Mouse (Mus musculus): Measurements from ENCODE around the gene Krt35.

The Krt35 gene

DNA sequence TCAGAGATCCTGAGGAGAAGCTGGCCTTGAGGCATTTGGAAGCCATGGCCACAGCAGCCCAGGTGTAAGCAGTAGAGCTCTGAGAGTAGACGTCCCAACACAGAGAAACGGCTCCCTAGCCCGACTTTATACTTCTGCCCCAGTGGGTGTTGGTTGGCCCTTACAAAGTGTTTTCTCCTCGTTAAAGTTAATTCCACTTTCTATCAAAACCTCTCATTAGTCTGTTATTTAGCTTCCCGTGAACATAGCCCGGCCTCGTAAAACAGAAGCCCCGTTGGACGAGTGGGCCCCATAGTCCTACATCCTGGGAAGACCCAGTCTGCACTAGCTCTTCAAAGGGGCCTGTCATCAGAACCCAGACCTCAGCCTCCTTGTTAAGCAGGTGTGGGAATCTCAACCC lies at the start of gene Krt35:
Gene Krt35, minus strand, starts transcription at position 101 of the 400 bp plus-strand sequence.
- DNase-seq (ENCODE audit: low spot score in 2 of 2) = no peak

DNA sequence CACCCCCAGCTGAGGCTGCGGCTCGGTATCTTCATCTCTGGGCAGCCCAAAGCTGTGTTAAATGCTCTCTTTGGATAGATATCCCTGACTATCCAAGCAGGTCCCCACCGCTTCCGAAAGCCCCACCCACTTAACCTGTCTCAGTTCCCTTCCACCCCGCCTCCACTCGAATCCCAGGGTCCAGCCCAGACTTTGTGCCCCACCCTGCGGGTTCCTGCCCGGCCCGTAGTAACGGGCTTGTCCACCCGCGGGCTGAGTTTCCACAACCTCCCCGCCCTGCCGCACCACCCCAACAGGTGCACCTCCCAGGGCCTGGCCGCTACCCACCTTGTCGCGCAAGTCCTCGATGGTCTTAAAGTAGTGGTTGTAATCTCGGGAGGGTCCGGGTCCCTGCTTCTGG lies 49.1 kb upstream of the Krt35 start:
- no peak for DNase-seq (ENCODE audit: low spot score in 2 of 2)

DNA sequence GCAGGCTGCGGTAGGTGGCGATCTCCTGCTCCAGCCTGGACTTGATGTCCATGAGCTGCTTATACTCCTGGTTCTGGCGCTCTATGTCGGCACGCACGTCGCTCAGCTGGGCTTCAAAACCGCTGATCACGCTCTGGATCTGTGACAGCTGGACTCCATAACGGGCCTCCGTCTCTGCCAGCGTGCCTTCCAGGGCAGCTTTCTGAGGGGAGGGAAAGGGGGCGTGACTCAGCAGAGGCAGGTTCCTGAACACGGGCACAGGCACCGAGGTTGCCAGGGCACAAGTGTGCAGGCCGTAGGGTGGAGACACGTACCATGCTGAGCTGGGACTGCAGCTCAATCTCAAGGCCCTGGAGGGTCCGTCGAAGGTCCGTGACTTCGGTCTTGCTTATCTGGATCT lies 44.9 kb upstream of the Krt35 start:
- no peak for DNase-seq (ENCODE audit: low spot score in 2 of 2)

DNA sequence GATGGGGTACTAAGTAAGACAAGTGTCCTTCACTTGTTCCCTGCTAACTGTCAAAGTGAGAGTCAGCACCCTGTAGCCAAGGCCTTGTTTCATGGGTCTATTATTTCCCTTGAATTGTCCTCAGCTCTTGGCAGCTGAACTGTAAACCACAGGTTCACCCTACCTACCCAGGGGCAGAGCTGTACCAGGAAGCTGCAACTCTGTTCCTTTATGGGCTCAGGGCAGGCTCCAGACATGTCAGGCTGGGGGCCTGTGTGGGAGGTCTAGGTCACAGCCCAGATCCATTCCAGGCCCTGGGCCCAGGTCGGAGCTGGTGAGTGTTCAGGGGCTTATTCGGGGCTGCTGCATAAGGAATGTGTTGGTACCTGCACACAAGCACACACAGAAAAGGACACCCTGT lies 43.4 kb upstream of the Krt35 start:
- no peak for DNase-seq (ENCODE audit: low spot score in 2 of 2)

DNA sequence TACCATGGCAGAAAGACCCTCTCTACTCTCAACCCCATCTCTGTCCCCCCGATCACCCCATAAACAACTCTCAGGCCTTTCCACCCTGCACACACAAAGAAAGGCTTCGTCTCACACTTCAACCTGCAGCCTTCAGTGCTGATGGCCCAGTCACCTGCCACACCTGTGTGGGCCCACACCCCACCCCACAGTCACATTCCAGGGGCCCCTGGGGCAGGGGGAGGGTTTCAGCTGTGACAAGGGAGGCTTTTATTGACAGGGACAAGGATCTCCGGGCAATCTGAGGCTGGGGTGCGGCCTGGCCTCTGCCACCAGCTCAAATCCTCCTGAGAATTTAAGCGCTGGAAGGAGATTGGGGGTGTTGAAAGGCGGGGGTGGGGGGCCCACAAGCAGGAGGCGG lies 42.8 kb upstream of the Krt35 start:
- no peak for DNase-seq (ENCODE audit: low spot score in 2 of 2)

DNA sequence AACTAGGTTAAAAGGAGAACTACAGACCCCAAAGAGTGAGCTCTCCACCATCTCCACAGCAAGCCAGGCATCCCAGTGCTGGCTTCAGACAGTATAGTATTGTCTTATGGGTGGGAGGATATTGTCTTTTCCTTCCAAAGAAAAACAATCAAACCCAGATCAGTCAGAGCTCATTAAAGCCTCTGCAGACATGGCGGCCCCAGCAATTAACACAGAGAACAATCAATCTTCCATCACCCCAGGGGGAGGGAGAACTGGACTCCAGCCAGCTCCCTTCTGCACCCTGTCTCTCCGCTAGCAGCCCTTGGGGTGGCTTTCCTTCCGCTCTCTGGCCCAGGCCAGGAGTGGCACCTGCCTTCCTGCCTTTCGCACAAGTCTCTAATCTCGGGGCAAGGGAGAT lies 41.7 kb upstream of the Krt35 start:
- no peak for DNase-seq (ENCODE audit: low spot score in 2 of 2)

DNA sequence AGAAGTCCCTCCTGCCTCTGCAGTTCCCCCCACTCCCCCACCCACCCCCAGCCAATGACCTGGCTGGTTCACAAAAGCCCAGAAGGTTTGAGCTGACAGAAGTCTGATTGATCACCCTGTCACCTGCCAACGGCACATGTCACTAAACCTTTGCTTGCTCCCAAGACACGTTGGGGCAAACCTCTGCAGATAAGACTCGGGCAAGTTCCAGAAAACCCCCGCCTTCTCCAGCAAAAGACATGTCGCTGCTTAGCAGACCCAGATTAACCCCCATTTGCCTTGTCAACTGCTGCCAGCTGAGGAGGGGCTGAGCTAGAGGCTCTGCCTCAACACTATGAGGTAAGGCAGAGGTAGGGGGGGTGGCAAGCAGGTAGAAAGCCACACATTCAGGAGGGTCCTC lies 40.5 kb upstream of the Krt35 start:
- DNase-seq (ENCODE audit: low spot score in 2 of 2) = no peak

DNA sequence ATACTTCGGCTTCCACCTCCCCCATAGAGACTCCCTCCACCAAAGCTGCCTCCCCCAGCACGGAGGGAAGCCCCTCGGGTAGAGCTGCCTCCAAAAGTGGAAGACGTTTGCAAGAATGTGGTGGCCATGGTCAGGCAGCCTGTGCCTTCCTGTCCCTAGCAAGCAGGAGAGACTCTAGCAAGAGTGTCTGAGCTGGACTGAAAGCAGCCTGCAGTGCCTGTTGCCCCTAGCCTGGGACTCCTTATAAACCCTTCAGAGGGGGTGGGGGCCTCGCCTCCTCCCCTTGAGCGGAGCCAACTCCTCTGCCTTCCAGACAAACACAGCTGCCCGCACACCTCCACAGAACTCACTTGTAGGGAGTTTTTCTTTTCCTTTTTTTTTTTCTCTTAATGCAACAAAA lies 39.7 kb upstream of the Krt35 start, which contains the start of gene Krt15:
Gene Krt15, minus strand, starts transcription at position 198 of the 400 bp plus-strand sequence.
- no peak for DNase-seq (ENCODE audit: low spot score in 2 of 2)

DNA sequence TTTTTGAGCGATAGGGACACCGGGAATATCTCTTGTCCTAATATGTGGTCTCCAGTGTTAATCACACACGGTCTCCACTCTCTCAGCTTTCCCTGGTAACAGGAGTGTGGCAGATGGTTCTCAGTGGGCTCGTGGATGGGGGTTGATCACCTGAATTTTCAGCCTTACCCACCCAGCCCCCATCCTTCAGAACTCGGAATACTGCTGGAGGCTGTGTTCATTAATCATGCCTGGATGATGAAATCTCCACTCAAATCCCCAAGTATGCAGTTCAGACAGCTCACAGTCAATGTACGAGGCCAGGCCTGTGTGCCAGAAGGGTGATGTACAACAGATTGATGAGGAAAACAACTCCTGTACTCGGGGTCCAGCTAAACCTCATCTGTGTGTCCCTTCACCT lies 28.9 kb upstream of the Krt35 start:
- no peak for DNase-seq (ENCODE audit: low spot score in 2 of 2)

DNA sequence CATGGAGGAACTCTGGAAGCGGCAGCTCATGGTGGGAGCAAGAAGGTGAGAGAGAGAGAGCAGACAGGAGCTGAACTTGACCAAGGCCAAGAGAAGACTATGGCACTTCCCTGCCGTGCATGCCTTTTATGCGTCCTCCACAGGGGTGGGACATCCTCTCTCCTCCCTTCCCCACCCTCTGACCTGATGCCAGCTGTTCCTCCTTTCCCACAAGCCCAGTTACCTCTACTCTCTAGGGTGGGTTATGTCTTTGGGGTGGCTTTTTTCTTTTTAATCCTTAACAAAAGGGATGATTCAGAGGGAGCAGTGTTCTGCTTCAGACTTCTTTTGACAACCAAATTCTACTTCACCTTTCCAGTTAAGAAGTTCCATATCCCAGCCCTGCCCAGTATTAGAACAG lies 25.4 kb upstream of the Krt35 start, which contains the start of gene Krt13:
Gene Krt13, minus strand, starts transcription at position 101 of the 400 bp plus-strand sequence.
- DNase-seq (ENCODE audit: low spot score in 2 of 2) = no peak

DNA sequence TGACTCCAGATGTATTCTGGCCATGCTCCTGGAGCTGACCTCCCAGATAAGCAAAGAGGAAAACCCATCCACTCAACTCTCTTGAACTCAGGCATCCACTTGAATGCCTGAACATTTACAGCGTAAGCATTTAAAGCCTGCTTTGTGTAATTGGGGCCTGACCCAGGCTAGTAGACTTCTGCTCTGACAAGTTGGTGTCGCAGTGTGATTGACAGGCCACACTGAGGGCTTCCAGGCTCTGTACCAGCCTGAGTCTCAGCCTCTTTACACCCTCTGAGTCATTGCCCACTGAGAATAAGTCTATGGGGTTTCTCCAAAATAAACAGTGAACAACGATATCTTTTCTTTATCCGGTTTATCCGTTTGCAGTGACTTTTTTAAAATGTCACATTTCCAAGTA lies 24.3 kb upstream of the Krt35 start:
- no peak for DNase-seq (ENCODE audit: low spot score in 2 of 2)

DNA sequence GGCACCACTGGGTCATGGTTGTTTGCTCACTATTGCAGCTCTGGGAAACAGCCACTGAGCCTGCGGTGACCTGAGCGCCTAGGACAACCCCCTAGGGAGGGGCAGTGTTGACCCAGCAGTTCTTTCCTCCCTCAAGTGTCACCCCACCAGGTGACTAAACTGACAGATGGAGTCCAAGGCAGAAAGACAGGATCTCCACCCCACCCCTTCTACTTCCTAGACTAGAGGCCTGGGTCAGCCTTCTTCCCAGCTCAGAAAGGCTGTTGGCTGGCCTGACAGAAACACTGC lies 17.6 kb upstream of the Krt35 start:
- DNase-seq (ENCODE audit: low spot score in 2 of 2) = no peak

DNA sequence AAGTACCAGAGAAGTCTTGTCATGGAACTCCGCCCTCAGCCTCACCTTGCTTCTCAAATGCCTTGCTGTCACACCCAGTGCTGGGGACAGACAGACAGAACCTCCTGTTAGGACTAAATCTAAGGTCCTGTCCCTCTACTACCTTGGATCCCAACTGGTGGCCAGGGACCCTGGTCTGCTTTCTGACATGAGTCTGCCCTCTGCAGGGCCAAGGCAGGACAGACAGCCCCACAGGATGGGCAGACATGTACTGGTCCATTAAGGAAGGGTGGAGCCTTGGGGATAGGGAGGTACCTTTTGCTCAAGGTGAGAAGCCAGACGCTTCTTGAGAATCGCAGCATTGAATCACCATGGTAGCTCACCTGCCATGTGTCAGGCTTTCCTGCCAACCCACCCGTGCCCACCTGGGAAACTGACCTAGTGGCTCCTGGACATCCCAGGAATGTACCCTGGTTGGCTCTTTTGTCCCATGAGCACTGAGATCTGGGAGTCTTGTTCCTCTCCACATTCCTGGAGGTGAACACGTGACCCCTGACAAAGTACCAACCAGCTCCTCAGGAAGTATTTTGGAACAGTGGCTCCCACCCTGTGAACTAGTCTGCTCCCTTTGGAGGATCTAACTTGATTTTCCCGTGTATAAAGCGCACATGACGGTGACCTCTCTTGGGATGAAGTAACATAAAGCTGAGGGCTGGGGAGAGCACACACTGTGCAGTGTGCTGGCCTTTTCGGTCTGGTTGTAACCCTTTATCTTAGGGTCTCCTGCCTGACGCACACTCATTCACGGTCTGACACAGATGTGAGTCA lies 17.1 kb upstream of the Krt35 start:
- no peak for DNase-seq (ENCODE audit: low spot score in 2 of 2)

DNA sequence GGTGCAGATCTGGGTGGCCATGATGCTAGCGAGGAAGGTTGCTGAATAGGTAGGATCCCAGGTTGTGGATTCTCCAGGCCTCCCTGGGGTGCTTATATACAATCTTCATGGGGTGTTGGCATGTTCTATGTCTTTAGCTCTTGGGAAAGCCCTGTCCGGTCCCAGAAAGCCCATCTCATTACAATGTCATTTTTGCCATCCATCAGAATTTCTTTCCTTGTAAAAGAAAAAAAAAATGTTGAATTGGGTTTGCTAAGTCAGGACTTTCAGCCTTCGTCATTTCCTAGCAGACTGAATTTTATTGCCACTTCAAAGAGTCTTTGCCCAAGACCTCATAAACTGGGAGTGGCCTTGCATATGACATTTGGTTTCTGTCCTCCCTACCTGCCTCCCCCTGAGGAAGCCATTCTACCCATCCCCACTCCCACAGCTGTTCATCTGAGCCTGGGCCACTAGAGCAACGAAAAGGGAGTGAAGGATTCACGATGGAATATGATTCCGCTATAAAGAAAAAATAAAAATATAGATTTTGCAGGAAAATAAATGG lies 9.6 kb upstream of the Krt35 start, which contains the start of gene Krt36:
Gene Krt36, minus strand, starts transcription at position 51 of the 547 bp plus-strand sequence.
- DNase-seq (ENCODE audit: low spot score in 2 of 2) = no peak

DNA sequence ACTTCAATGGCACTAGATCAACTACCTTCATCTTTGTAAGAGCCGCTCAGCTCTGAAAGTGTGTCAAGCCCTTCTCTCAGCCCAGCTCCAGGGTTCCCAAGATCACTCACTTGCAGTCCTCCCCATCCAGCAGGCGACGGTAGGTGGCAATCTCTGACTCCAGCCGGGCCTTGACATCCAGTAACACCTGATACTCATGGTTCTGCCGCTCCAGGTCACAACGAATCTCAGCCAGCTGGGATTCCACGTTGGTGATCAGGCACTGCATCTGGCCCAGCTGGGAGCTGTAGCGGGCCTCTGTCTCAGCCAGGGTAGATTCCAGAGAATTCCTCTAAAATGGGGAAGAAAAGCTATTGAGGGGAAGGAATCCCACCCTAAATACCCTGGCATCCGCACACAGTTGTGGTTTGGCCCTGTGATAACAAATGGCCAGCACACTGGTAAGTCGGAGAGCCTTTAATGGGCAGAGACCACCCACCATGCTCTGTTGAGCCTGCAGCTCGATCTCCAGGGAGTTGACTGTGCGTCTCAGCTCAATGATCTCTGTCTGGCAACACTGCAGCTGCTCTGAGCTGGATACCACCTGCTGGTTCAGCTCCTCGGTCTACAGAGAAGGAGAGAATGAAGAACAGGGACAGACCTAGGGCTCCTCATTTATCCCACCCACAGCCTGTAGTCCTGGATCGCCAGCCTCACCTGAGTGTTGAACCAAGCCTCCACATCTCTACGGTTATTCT lies 6.8 kb upstream of the Krt35 start:
- DNase-seq (ENCODE audit: low spot score in 2 of 2) = no peak

DNA sequence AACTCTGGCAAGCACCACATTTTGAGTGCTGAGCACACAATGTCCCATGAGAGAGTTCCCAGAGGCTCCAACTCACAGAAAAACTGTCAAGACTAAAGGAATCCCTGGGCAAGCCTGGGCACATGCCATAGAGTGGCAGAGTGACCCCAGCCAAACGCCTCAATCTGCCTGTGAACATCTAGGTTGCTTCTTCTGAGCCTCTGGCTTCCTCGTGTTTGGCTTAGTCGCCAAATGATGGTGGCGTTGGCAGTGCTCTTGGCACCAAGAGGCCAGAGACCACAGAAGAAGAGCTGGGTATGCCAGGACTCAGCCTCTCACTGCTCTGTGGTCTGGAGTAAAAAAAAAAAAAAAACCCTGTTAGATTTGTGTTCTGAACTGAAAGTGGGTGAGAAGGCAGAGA lies 4.3 kb upstream of the Krt35 start:
- DNase-seq (ENCODE audit: low spot score in 2 of 2) = no peak

DNA sequence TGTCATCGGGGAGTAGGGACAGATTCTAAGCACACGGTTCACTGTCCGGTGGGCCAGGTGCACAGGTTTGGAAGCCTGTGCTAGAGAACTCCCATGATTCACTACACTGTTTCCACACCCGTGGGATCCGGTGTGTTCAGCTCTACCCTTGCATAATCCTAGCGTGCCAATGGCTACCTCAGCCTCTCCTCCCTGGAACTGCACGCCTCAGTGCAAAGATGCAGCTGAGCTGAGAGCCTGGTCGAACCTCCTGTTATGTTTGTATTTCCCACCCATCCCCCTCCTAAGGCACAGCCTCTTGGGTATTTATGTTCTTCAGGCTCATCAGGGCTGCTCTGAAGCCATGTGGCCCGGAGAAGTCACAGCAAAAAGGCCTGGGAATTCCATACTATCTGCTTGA lies 1.8 kb upstream of the Krt35 start:
- no peak for DNase-seq (ENCODE audit: low spot score in 2 of 2)

DNA sequence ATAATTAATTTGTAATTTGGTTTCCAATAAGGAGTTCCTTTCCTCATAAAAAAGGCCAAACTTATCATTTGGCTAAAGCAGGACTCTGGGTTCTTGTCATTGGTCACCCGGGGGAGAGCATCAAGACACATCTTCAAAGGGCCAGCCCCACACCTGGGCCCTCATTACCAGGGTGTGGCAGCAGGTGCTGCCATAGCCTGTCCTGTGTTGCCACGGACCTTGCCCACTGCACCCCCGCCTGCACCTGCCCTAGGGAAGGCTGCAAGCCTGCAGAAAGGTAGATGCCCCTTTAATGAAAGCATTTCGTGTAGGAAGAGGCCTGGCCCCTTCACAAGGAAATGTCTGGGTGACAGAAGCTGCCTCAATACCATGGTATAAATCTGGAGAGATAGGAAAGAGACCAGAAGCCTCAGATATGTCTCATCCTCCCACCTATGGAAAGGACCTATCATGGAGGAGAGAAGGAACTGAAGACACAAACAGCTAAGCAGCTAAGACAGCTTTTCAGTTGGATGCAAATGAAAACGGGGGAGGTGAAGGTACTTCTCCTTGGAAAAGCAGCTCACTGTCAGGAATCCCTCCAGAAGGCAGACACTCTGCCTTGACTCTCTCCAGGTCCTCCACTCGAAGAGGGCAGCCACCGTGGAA lies 7.5 kb downstream of the Krt35 start:
- DNase-seq (ENCODE audit: low spot score in 2 of 2) = no peak

DNA sequence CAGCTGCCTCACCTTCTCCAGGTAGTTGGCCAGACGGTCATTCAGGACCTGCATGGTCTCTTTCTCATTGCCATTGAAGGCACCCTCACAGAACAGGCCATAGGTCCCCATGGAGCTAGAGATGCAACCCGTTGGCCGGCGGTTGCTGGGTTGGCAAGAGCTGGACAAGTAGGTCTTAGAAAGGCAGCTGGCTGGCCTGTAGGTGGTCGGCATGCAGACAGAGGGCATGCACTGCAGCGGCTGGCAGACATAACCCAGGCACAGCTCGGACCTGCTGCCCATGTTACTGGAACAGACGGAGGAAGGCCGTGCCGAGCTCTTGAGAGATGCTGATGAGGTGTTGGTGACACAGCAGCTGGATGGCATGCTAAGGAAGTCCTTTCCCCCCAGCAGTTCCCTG lies 8.2 kb downstream of the Krt35 start, which contains the start of gene Krt32:
Gene Krt32, minus strand, starts transcription at position 366 of the 400 bp plus-strand sequence.
- DNase-seq (ENCODE audit: low spot score in 2 of 2) = no peak

DNA sequence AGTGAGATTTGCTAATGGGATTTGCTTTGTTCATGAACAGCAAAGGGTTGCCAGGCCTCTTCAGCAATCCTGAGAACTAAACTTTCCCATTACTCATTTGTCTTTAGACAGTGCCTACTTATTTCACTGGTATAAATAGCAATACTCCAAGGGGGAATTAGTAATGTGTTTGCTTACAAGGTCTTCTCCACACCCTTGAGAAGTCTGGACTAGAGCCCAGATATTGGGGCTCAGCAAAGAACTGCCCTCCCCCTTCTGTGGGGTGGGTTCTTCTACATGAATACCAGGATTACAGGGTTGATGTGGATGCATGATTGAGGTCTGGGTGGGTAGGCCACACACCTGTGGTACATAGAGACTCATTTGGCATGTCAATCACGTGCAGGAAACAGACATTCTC lies 22.2 kb downstream of the Krt35 start:
- DNase-seq (ENCODE audit: low spot score in 2 of 2) = no peak

DNA sequence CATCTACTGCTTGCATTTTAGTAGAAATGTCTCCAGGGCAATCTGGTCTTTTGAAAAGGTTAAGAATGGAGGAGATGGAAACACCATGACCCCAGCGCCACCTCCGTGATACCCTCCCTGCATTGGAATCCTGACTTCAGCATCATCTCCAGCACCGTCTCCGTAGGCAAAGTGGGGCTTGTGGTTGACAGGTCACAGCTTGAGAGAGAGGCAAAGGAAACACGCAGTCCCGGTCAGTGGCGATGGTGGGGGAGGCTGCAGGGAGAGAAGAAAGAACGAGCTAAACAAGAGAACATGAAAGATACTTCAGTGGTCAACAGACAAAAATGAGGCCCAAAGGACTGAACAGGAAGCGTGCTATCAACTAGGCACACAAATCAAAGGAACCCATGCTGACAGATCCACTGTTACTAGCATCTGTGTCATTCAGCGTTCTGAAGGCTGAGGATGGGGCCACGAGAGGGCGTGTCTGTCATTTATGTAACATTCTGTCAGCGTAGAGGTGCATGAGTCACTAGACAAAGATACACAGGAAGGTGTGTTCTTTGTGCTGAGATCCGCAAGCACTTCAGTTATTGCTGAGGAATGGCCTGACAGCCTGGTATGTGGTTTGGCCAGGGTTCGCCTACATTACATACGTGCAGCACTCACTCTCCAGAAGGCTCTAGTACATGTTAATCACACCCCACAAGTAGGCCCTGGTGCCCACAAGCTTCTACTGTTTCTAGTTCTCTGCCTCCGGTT lies 28.6 kb downstream of the Krt35 start:
- no peak for DNase-seq (ENCODE audit: low spot score in 2 of 2)

Data from spleen, postnatal 10 days (tissue).